Mouse (Mus musculus) lung, postnatal 10 days (tissue): ENCODE data around the gene Sfmbt2.

Experiments used
- DNase-seq: peaks from one replicate; pipeline ENCODE4 v3.0.0; 2021

Sfmbt2 gene

DNA sequence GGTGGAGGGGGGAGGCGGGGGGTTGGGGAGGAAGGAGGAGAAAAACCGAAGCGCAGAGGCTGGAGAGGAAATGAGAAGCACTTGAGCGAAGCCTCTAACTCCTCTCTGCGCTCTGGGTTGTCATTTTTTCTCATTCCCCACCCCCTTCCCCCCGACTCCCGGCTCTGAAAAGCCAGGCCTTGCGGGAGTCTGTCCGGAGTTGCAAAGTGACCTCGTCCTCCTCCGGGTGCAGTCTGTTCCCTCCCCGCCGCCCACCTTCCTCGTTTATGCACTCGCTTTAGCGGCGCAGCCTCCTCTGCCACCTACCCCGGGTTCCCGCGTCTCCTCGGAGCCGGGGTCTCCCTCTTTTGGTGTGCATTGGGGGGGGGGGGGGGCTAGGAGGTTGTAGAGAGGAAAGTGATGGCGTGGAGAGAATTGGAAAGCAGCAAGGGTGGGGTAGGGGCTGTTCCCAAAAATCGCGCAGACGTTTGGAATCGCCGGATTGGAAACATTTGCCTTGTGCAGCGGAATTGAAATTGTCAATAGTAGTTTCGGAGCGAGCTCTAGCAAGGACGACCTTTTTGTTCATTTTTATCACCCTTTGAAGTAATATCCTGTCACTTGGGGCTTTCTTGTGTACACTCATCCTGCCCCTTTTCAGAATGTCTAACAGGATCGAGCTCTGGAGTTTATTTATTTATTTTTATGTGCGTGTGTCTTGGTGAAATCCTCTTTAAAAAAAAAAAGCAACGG, 2.6 kb downstream of the Sfmbt2 start:
- peak; percentile 27 for DNase-seq

GRCm38 (mm10) chr2:10373508-10374206, 3.3 kb downstream of the Sfmbt2 start:
- peak; percentile 3 for DNase-seq

DNA sequence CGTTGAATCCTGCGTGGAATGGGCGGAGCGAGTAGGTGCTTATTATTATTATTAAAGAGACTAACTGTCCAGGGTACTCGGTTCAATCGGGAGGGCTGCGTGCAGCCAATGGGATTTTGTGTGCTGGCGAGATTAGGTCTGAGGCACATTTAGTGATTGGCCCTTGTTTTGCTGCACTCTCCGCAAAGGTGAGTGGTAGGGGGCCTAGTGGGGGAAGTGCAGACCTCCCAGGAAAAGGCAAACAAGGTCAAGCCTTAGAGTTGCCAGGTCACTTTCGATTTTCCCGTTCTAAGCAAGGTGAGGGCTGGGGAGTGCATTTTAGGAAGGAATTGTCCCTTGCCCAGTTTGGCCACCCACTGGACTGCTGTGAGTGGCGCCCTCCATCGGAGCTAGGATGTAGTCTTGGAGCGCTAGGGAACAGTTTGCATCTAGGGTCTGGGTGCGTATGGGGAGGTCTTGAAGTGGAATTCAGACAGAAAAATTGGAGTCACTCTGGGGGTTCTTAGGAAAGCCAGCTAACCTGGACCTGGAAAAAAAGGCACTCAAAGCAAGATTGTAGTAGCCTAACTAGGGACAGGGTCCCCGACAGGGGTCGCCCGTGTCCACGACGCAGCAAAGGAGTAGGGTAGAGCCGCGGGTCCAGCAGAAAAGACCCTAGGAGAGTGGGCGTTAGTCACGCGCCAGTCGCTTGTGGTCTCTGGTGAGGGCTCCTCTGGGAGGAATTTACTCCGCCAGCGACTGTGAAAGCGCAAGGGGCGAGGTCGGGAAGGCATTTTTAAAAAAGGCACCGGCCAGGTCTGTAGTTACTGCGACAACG, 4.1 kb downstream of the Sfmbt2 start:
- peak; percentile 27 for DNase-seq

DNA sequence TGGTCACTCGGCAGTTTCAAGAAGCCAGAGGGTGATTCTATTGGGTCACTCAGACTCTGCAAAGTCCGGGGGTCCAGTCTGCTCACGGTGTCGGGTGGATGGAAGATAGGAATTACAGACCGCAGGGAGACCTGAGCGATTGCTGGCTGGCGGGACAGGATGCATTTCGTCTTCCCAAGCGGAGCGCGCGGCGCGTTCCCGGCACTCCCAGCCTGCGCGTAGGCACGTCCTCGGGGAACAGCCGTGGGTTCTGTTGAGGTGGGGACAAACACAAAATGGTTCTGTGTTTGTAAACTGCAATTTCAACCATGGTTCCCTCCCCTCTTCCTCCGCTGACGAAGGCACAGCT, 4.7 kb downstream of the Sfmbt2 start:
- DNase-seq: peak; percentile 9

GRCm38 (mm10) chr2:10389988-10390387, 19.7 kb downstream of the Sfmbt2 start:
- no peak for DNase-seq

GRCm38 (mm10) chr2:10390791-10391190, 20.5 kb downstream of the Sfmbt2 start:
- no peak for DNase-seq

GRCm38 (mm10) chr2:10395143-10395542, 24.8 kb downstream of the Sfmbt2 start:
- no peak for DNase-seq

- no peak for DNase-seq
Measured at GRCm38 (mm10) chr2:10397790-10398189, 27.5 kb downstream of the Sfmbt2 start.

- DNase-seq: no peak
Measured at GRCm38 (mm10) chr2:10406151-10406550, 35.8 kb downstream of the Sfmbt2 start.

DNA sequence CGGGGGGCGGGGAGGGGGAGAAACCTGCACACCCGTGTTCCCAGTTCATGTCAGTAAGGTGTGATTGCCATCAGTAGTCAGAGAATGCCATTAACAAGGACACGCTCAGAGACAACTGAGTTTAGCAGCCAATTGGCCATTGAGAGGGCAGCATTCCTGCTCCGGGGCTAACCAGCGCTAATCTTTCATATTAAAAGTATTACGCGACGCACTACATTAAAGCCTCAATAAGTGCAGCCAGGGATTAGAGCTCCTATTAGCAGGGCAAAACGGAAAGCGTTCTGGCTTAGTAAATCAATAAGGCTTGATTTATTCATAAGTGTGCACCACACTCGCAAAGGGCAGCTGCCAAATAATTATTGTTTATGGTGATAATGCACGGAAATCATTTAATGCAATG, 39.1 kb downstream of the Sfmbt2 start:
- DNase-seq: no peak

- DNase-seq: no peak
Measured at GRCm38 (mm10) chr2:10410069-10410468, 39.8 kb downstream of the Sfmbt2 start.

GRCm38 (mm10) chr2:10420944-10421420, 50.7 kb downstream of the Sfmbt2 start:
- DNase-seq: no peak

DNA sequence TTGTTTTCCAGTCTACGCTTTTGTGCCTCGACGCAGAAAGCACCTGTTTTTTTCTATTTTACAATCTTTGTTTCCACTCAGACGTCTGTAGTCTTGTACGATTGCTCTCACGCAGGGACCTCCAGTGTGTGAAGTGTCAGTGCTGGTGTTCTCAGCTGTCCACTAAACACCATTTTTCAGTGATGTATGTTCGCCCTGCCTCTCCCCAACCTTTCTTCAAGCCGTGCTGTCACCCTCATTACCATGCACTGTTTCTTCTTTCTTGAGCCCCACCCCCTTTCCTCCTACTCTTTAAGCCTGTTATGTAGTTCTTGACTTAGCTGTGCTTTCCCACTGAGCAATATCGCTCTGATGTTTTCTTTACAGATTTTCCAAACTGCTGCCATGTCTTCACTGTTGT, 67.0 kb downstream of the Sfmbt2 start:
- DNase-seq: no peak

DNA sequence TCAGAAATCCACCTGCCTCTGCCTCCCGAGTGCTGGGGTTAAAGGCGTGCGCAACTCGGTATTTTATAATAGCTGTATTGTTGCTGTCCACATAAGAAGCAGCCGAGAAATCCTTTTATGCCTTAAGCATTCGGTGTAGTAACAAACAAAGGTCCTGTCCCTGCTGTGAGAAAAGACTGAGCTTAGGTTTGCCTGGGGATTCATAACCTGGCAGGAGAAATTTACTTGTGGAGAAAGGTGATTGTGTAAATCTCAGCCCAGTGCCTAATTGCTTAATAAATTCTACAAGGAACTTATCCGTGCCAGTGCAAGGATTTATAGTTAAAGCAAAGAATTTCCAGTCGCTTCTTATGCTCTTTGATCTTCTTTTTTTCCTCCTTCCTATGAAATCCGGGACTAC, 71.5 kb downstream of the Sfmbt2 start:
- no peak for DNase-seq

DNA sequence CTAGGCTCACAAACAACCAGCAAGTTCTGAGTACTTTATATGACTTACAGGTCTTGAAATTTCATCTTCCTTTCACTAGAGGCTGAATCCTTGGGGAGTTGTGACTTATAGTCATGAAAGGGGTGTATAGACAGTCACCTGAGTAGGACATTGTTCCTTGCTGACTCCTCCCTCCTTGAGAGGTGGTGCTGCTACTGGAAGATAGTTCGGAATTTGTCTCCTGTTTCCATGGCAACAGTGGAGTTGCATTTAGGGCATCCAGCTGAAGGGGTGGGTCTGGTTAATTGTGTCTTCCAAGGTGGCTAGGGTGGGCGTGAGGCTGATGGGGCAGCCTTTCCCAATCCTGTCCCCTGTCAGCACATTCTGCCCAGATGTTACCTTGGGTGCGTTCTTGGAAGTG, 83.3 kb downstream of the Sfmbt2 start:
- DNase-seq: no peak

DNA sequence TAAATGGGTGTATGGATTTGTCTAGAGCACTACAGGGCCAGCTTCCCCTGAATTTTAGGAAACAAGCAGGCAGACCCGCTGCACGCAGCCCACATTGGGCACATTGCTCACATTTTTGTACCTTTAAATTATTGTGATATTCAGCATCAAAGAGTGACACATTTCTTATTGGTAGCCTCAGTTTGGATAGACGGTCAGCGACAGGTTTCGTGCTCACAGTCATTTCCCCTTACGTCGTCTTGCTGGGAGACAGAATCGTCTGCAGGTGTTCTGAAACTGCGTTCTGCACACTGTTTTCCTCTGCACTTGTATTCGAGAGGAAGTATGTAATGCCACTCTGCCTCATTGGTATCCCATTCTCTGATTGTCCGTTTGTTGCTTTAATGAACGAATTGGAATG, 88.0 kb downstream of the Sfmbt2 start:
- DNase-seq: no peak

- no peak for DNase-seq
Measured at GRCm38 (mm10) chr2:10516516-10516915, 146.2 kb downstream of the Sfmbt2 start.

GRCm38 (mm10) chr2:10521719-10522415, 151.6 kb downstream of the Sfmbt2 start:
- DNase-seq: no peak

GRCm38 (mm10) chr2:10525622-10526021, 155.3 kb downstream of the Sfmbt2 start:
- DNase-seq: no peak

DNA sequence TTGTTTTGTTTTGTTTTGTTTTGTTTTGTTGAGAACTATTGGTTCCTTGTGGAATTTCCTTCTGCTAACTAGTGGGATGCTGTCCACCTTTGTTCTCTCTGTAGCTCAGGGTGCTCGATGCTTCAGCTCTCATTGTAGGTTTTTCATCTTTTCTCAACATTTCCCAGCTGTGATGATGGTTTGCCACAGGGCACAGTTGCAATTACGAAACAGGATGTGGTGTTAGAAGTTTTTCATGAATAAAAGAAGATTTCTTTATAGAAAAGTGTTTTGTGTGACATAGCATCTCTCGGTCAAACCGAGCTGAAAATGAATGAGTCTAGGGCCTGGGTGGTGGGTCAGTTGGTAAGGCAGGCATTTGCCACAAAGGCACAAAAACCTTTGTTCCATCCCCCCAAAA, 171.5 kb downstream of the Sfmbt2 start:
- no peak for DNase-seq

GRCm38 (mm10) chr2:10542388-10542787, 172.1 kb downstream of the Sfmbt2 start:
- DNase-seq: no peak

- DNase-seq: no peak
Measured at GRCm38 (mm10) chr2:10558816-10559215, 188.5 kb downstream of the Sfmbt2 start.

- DNase-seq: no peak
Measured at GRCm38 (mm10) chr2:10565491-10565890, 195.2 kb downstream of the Sfmbt2 start.
